11 mouse cellular contexts compared by ENCODE assay signal in the genomic region with DNA sequence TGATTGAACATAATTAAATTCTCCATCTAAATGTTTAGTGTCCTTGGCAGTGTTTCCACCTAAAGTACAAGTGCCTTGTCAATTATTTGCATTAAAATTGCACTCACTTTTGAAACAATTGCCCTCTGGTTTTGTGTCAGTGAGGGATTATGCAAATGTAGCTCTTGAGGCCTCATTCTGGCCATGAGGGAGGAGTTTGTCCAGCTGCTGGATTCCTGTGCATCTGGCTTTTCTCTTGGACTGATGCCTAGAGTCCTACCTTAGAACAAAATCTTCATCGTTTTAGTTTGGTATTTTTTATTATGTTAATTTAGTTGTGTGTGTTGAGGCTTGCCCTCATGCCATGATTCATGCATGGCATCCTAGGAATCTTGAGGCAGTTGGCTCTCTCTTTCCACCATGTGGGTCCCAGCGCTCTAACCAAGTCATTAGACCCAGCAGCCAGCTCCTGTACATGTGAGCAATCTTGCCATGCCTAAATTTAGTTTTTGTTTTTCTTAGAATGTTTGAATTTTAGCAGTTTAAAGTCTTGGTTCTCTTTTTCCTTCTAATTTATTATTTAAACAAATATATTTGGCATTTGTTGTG.
"Had no signal": no experiment of that assay in that cellular context is flagged by ENCODE, and none has a peak within 500 bp of the region (broad histone marks: within the 10 kb centered on the region; RNA-seq: fewer than 3 reads in every experiment).

No protein-coding gene starts in this region.

- ATAC-seq: lung, postnatal 0 days had no signal

- H3K4me2 ChIP-seq: kidney, embryonic 15.5 days; limb, embryonic 13.5 days; liver, embryonic 15.5 days had no signal

- H3K9ac ChIP-seq: kidney, embryonic 15.5 days; limb, embryonic 13.5 days; liver, embryonic 15.5 days had no signal

- H3K36me3 ChIP-seq: kidney, embryonic 15.5 days; limb, embryonic 13.5 days; liver, embryonic 15.5 days had no signal

- H3K4me1 ChIP-seq: kidney, embryonic 15.5 days; limb, embryonic 13.5 days; liver, embryonic 15.5 days had no signal

- DNase-seq: kidney, adult 2 months; kidney, postnatal 14 days; left cerebral cortex, postnatal 4 days; lung, adult 2 months; lung, postnatal 36 days; thymus, adult 18-20 months; thymus, postnatal 14 days had no signal

- H3K9me3 ChIP-seq: kidney, embryonic 15.5 days; limb, embryonic 13.5 days; liver, embryonic 15.5 days had no signal

- H3K27me3 ChIP-seq: kidney, embryonic 15.5 days; limb, embryonic 13.5 days; liver, embryonic 15.5 days had no signal

- H3K4me3 ChIP-seq: kidney, embryonic 15.5 days; limb, embryonic 13.5 days; liver, embryonic 15.5 days had no signal

- H3K27ac ChIP-seq: kidney, embryonic 15.5 days; limb, embryonic 13.5 days; liver, embryonic 15.5 days had no signal
